Mouse (Mus musculus): ENCODE measurements around the gene Irf2. TPM values are rescaled to one million over a fixed set of nuclear protein-coding genes. Genes with fewer than 3 reads are reported as not detected.
A peak's percentile ranks its signal among the peaks of the same experiment; 100 is the strongest.

The Irf2 gene
- polyA plus RNA-seq, 1 experiment from 2014 or later: 11.0 TPM

- Histone ChIP-seq H3K4me2 (replicated peaks) (no peak overlapping the region), H3K9ac (no peak overlapping the region), H3K36me3 (replicated peaks; ENCODE audit: control insufficient read depth, insufficient read depth) (no peaks in the 10 kb centered on the region), H3K9me3 (ENCODE audit: control insufficient read depth, low read length) (0 out of 2 replicates have a peak, but pooled peaks cover 4% of the 10 kb centered on the region), H3K4me3 (replicated peaks; ENCODE audit: low read length) (no peak overlapping the region), H3K4me1 (replicated peaks; ENCODE audit: control insufficient read depth, insufficient read depth, low read length) (peaks cover 9% of the 10 kb centered on the region), H3K27ac (no peak overlapping the region), H3K27me3 (ENCODE audit: control insufficient read depth, insufficient read depth, low read length) (no peaks in the 10 kb centered on the region)
- WGBS: 86% methylated on average over 10 of the region's 10 CpGs
- ATAC-seq (ENCODE audit: low FRiP score) (no peak), DNase-seq (ENCODE audit: low spot score) (no peak)
Observed at GRCm38 (mm10) chr8:46737421-46737820, 2.1 kb upstream of the Irf2 start.

GRCm38 (mm10) chr8:46737907-46738306, 1.6 kb upstream of the Irf2 start:
- no peak overlapping the region for H3K9ac ChIP-seq
- H3K4me2 ChIP-seq (replicated peaks): 0 out of 2 replicates have a peak overlapping the region, but pooled peaks have one; percentile 92
- H3K9me3 ChIP-seq (ENCODE audit: control insufficient read depth, low read length): 0 out of 2 replicates have a peak, but pooled peaks cover 4% of the 10 kb centered on the region
- H3K27me3 ChIP-seq (ENCODE audit: control insufficient read depth, insufficient read depth, low read length): no peaks in the 10 kb centered on the region
- no peak overlapping the region for H3K4me3 ChIP-seq (replicated peaks; ENCODE audit: low read length)
- DNase-seq (ENCODE audit: low spot score) (no peak), ATAC-seq (ENCODE audit: low FRiP score) (no peak)
- H3K4me1 ChIP-seq (replicated peaks; ENCODE audit: control insufficient read depth, insufficient read depth, low read length): peaks cover 9% of the 10 kb centered on the region
- WGBS: 73% methylated on average over 3 of the region's 3 CpGs
- H3K27ac ChIP-seq: no peak overlapping the region
- no peaks in the 10 kb centered on the region for H3K36me3 ChIP-seq (replicated peaks; ENCODE audit: control insufficient read depth, insufficient read depth)

GRCm38 (mm10) chr8:46738601-46739000, 931 bp upstream of the Irf2 start:
- Histone ChIP-seq H3K36me3 (replicated peaks; ENCODE audit: control insufficient read depth, insufficient read depth) (no peaks in the 10 kb centered on the region), H3K27ac (no peak overlapping the region), H3K9me3 (ENCODE audit: control insufficient read depth, low read length) (0 out of 2 replicates have a peak, but pooled peaks cover 4% of the 10 kb centered on the region), H3K4me3 (replicated peaks; ENCODE audit: low read length) (peak overlapping the region; percentile 92; the same call in 1 of the 2 replicates), H3K9ac (no peak overlapping the region), H3K4me1 (replicated peaks; ENCODE audit: control insufficient read depth, insufficient read depth, low read length) (peaks cover 9% of the 10 kb centered on the region), H3K4me2 (replicated peaks) (peak overlapping the region; percentile 92), H3K27me3 (ENCODE audit: control insufficient read depth, insufficient read depth, low read length) (no peaks in the 10 kb centered on the region)
- DNase-seq (ENCODE audit: low spot score): no peak
- WGBS: 28% methylated on average over 5 of the region's 5 CpGs
- ATAC-seq (ENCODE audit: low FRiP score): no peak

- no peaks in the 10 kb centered on the region for H3K27me3 ChIP-seq (ENCODE audit: control insufficient read depth, insufficient read depth, low read length)
- DNase-seq (ENCODE audit: low spot score) (no peak), ATAC-seq (ENCODE audit: low FRiP score) (no peak; the same call in 1 of the 2 replicates)
- H3K9ac ChIP-seq: peak overlapping the region; percentile 99
- 0 out of 2 replicates have a peak, but pooled peaks cover 4% of the 10 kb centered on the region for H3K9me3 ChIP-seq (ENCODE audit: control insufficient read depth, low read length)
- peak overlapping the region; percentile 92 for H3K4me2 ChIP-seq (replicated peaks)
- peak overlapping the region; percentile 92 for H3K4me3 ChIP-seq (replicated peaks; ENCODE audit: low read length)
- peaks cover 9% of the 10 kb centered on the region for H3K4me1 ChIP-seq (replicated peaks; ENCODE audit: control insufficient read depth, insufficient read depth, low read length)
- WGBS: 1% methylated on average over 22 of the region's 22 CpGs
- peak overlapping the region; percentile 83 for H3K27ac ChIP-seq
- H3K36me3 ChIP-seq (replicated peaks; ENCODE audit: control insufficient read depth, insufficient read depth): no peaks in the 10 kb centered on the region
Observed at GRCm38 (mm10) chr8:46739956-46740512, 502 bp downstream of the Irf2 start.

- under 1% methylated on average over 81 of the region's 97 CpGs for WGBS
- Histone ChIP-seq H3K4me3 (replicated peaks; ENCODE audit: low read length) (peak overlapping the region; percentile 92), H3K4me1 (replicated peaks; ENCODE audit: control insufficient read depth, insufficient read depth, low read length) (peaks cover 9% of the 10 kb centered on the region), H3K9me3 (ENCODE audit: control insufficient read depth, low read length) (0 out of 2 replicates have a peak, but pooled peaks cover 4% of the 10 kb centered on the region), H3K36me3 (replicated peaks; ENCODE audit: control insufficient read depth, insufficient read depth) (no peaks in the 10 kb centered on the region), H3K4me2 (replicated peaks) (peak overlapping the region; percentile 92), H3K9ac (peak overlapping the region; percentile 99), H3K27ac (peak overlapping the region; percentile 83), H3K27me3 (ENCODE audit: control insufficient read depth, insufficient read depth, low read length) (no peaks in the 10 kb centered on the region)
- ATAC-seq (ENCODE audit: low FRiP score) (peak; percentile 81), DNase-seq (ENCODE audit: low spot score) (peak; percentile 65)
Observed at GRCm38 (mm10) chr8:46740513-46741280, 1.2 kb downstream of the Irf2 start.

GRCm38 (mm10) chr8:46741281-46741791, 1.8 kb downstream of the Irf2 start:
- WGBS: under 1% methylated on average over 28 of the region's 28 CpGs
- Histone ChIP-seq H3K9ac (peak overlapping the region; percentile 99), H3K4me2 (replicated peaks) (peak overlapping the region; percentile 92), H3K27ac (peak overlapping the region; percentile 83), H3K27me3 (ENCODE audit: control insufficient read depth, insufficient read depth, low read length) (no peaks in the 10 kb centered on the region), H3K4me1 (replicated peaks; ENCODE audit: control insufficient read depth, insufficient read depth, low read length) (peaks cover 9% of the 10 kb centered on the region), H3K4me3 (replicated peaks; ENCODE audit: low read length) (peak overlapping the region; percentile 92), H3K36me3 (replicated peaks; ENCODE audit: control insufficient read depth, insufficient read depth) (no peaks in the 10 kb centered on the region), H3K9me3 (ENCODE audit: control insufficient read depth, low read length) (0 out of 2 replicates have a peak, but pooled peaks cover 3% of the 10 kb centered on the region)
- DNase-seq (ENCODE audit: low spot score) (peak; percentile 55), ATAC-seq (ENCODE audit: low FRiP score) (peak; percentile 62; the same call in 1 of the 2 replicates)

GRCm38 (mm10) chr8:46741991-46742690, 2.6 kb downstream of the Irf2 start:
- DNase-seq (ENCODE audit: low spot score) (no peak), ATAC-seq (ENCODE audit: low FRiP score) (no peak)
- H3K27ac ChIP-seq: peak overlapping the region; percentile 83; the same call in 1 of the 2 replicates
- no peaks in the 10 kb centered on the region for H3K27me3 ChIP-seq (ENCODE audit: control insufficient read depth, insufficient read depth, low read length)
- peaks cover 9% of the 10 kb centered on the region for H3K4me1 ChIP-seq (replicated peaks; ENCODE audit: control insufficient read depth, insufficient read depth, low read length)
- H3K4me2 ChIP-seq (replicated peaks): peak overlapping the region; percentile 92
- 51% methylated on average over 8 of the region's 8 CpGs for WGBS
- no peaks in the 10 kb centered on the region for H3K36me3 ChIP-seq (replicated peaks; ENCODE audit: control insufficient read depth, insufficient read depth)
- peak overlapping the region; percentile 99; the same call in 1 of the 2 replicates for H3K9ac ChIP-seq
- no peaks in the 10 kb centered on the region for H3K9me3 ChIP-seq (ENCODE audit: control insufficient read depth, low read length)
- H3K4me3 ChIP-seq (replicated peaks; ENCODE audit: low read length): peak overlapping the region; percentile 92

GRCm38 (mm10) chr8:46742691-46743082, 3.2 kb downstream of the Irf2 start:
- Histone ChIP-seq H3K9me3 (ENCODE audit: control insufficient read depth, low read length) (no peaks in the 10 kb centered on the region), H3K36me3 (replicated peaks; ENCODE audit: control insufficient read depth, insufficient read depth) (no peaks in the 10 kb centered on the region), H3K27ac (no peak overlapping the region), H3K4me2 (replicated peaks) (no peak overlapping the region), H3K4me1 (replicated peaks; ENCODE audit: control insufficient read depth, insufficient read depth, low read length) (peaks cover 9% of the 10 kb centered on the region), H3K27me3 (ENCODE audit: control insufficient read depth, insufficient read depth, low read length) (no peaks in the 10 kb centered on the region), H3K4me3 (replicated peaks; ENCODE audit: low read length) (no peak overlapping the region), H3K9ac (no peak overlapping the region)
- ATAC-seq (ENCODE audit: low FRiP score) (no peak), DNase-seq (ENCODE audit: low spot score) (no peak)
- WGBS: 85% methylated on average over 5 of the region's 5 CpGs

GRCm38 (mm10) chr8:46745464-46745863, 5.9 kb downstream of the Irf2 start:
- H3K36me3 ChIP-seq (replicated peaks; ENCODE audit: control insufficient read depth, insufficient read depth): no peaks in the 10 kb centered on the region
- WGBS: 82% methylated on average over 1 of the region's 1 CpGs

More at GRCm38 (mm10) chr8:46745464-46745863, 5.9 kb downstream of the Irf2 start:
- no peak overlapping the region for H3K4me2 ChIP-seq (replicated peaks)
- H3K27me3 ChIP-seq (ENCODE audit: control insufficient read depth, insufficient read depth, low read length): no peaks in the 10 kb centered on the region
- no peak for ATAC-seq (ENCODE audit: low FRiP score)
- no peak overlapping the region for H3K27ac ChIP-seq
- no peaks in the 10 kb centered on the region for H3K9me3 ChIP-seq (ENCODE audit: control insufficient read depth, low read length)
- H3K4me1 ChIP-seq (replicated peaks; ENCODE audit: control insufficient read depth, insufficient read depth, low read length): peaks cover 9% of the 10 kb centered on the region
- no peak for DNase-seq (ENCODE audit: low spot score)
- H3K9ac ChIP-seq: no peak overlapping the region
- no peak overlapping the region for H3K4me3 ChIP-seq (replicated peaks; ENCODE audit: low read length)
